Mouse (Mus musculus): ENCODE measurements around the gene Pmp22.

Gene Pmp22

DNA sequence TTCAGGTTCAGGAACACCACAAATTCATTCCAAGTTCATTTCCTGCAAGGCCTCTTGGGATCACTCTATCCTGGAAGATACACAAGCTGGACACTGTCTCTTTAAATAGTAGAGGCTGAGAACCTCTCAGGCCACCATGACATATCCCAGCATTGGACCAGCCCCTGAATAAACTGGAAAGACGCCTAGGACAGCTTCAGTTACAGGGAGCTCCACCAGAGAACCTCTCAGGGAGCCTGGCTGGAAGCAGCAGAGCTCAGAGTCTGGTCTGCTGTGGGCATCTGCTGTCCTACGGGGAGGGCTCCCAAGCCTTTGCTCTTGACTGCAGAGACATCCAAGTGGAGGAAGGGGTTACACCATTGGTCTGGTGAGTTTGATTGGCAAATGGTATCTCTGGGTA is at the start of gene Pmp22:
Gene Pmp22 (plus strand): TSS at position 199 of the 400 bp plus-strand sequence.
- DNase-seq (ENCODE audit: low spot score in 2 of 2), result no peak

DNA sequence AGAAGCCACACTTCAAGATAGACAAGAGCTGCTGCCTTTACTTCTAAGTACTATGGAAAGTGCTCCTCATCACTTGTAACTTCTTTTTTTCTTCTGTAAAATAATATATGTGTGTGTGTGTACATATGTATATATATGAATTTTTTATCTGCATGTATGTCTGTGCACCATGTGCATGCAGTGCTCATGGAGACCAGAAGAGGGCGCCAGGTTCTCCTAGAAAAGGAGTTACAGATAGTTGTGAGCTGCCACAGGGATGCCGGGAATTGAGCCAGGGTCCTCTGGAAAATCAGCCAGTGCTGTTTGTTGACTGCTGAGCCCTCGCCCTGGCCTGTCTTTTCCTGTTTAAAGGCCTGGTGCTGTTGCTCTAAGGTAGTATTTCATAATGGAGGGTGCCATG is 44.2 kb upstream of the Pmp22 start:
- no peak for DNase-seq (ENCODE audit: low spot score in 2 of 2)

- DNase-seq (ENCODE audit: low spot score in 2 of 2), result no peak
Observed at GRCm38 (mm10) chr11:63088672-63089071, 40.1 kb upstream of the Pmp22 start.

- DNase-seq (ENCODE audit: low spot score in 2 of 2), result no peak
Observed at GRCm38 (mm10) chr11:63090210-63090609, 38.6 kb upstream of the Pmp22 start.

DNA sequence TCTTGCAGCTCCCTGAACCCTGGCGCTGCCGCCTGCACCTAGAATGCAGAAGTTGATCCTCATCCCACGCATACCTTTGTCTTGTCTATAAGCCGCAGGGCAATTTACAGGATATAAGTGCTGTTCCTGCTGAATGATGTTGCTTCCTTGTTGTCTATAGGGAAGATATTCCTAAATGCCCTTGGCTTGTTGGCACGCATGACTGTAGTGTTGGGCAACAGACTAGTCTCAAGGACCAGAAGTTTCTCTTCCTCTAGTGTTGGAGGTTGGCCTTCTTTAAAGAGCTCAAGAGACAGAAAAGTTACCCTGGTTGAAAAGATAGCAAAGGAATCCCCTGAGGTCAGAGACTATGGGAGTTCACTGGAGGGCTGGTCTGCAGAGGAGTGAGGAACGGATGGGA is 37.8 kb upstream of the Pmp22 start:
- DNase-seq (ENCODE audit: low spot score in 2 of 2), result no peak

DNA sequence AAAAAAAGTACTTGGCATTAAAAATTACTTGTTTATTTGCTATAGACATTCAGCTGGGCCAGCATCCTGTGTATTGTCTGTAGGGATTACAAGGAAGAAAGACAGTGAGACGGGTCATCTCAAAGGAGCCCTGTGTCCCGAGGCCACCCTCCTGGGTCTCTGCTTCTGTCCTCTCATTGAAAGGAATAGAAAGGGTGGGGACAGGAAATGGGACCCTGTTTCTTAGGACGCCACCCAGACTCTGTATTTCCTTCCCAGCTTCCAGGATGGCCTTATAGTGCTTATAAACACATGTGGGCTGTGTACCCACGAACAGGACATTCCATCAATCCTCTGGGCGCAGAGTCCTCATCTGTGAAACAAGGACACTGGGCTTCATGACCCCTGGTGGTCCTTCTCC is 36.5 kb upstream of the Pmp22 start:
- no peak for DNase-seq (ENCODE audit: low spot score in 2 of 2)

GRCm38 (mm10) chr11:63093601-63094000 is 35.2 kb upstream of the Pmp22 start:
- no peak for DNase-seq (ENCODE audit: low spot score in 2 of 2)

GRCm38 (mm10) chr11:63094496-63094895 is 34.3 kb upstream of the Pmp22 start:
- no peak for DNase-seq (ENCODE audit: low spot score in 2 of 2)

GRCm38 (mm10) chr11:63098016-63098415 is 30.8 kb upstream of the Pmp22 start:
- DNase-seq (ENCODE audit: low spot score in 2 of 2), result no peak

- DNase-seq (ENCODE audit: low spot score in 2 of 2), result no peak
Observed at GRCm38 (mm10) chr11:63099390-63099789, 29.4 kb upstream of the Pmp22 start.

DNA sequence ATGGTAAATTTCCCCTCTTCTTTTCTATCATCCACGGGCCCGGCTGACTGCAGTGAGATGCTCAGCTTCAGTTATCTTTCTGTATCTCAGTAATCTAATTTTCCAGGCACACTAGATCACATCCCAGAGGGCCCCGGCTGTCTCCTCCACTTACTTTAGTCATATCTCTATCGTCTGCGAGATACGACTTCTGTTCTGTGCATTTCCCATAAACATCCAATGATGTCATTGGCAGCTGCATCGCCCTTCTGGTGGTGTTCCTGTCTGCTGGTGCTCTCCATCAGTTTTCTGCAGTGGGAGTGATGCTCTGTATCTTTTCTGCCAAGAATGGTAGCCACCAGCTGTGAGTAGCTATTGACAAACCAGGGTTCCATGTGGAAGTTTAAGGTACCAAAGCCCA is 25.5 kb upstream of the Pmp22 start:
- DNase-seq (ENCODE audit: low spot score in 2 of 2), result no peak

DNA sequence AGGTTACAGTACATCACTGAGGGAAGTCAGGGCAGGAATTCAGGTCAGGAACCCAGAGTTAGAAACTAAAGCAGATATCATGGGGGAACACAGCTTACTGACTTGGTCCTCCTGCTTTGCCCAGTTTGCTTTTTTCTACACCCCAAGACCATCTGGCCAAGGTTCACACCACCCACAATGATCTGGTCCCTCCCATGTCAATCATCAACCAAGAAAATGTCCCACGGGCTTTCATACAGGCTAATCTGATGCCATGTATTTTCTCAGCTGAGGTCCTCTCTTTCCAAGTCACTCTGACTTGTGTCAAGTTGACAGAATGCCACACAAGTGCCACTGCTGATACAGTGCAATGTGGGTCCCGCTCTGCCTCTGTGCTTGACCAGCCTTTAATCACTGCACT is 24.8 kb upstream of the Pmp22 start:
- DNase-seq (ENCODE audit: low spot score in 2 of 2), result no peak

GRCm38 (mm10) chr11:63109230-63109775 is 19.5 kb upstream of the Pmp22 start:
- DNase-seq (ENCODE audit: low spot score in 2 of 2), result no peak

DNA sequence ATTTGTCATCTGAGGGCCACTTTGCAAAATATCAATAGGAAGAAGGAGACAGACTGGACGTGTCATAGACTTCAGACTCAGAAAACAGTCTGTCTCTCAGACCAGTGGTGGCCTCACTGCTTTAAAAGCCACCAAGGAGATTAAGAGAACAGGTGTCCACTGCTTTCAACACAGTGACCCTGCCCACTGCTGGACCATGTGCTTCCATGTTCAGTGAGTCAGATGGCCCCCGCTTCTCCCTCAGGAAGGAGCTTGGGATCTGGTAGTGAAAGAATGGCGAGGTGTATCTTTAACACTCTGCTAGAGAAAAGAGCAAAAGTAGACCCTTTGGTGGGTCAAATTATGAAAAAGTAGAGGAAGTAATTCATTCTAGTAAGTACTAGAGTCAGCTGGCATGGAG is 18.5 kb upstream of the Pmp22 start:
- DNase-seq (ENCODE audit: low spot score in 2 of 2), result no peak

GRCm38 (mm10) chr11:63114807-63115641 is 13.8 kb upstream of the Pmp22 start:
- no peak for DNase-seq (ENCODE audit: low spot score in 2 of 2)

DNA sequence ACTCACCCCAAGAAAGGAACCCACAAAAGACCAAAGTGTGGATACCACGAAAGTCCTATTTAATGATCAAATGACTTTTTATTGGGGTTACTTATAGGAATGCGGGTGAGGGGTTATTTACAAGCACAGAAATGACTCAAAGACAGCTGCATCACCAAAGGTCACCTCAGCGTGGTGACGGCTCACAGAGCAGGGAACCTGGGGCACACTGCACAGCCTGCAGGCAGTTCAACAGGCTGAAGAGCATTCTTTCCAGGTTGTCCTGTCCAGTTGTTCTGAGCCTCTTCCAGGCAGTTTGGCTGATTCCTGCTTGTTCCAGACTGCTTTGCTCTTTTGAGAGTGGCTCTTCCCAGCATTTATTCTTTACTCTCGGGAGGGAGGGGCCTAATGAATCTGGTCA is 12.1 kb upstream of the Pmp22 start:
- DNase-seq (ENCODE audit: low spot score in 2 of 2), result no peak

- DNase-seq (ENCODE audit: low spot score in 2 of 2), result no peak
Observed at GRCm38 (mm10) chr11:63117266-63117665, 11.5 kb upstream of the Pmp22 start.

GRCm38 (mm10) chr11:63119791-63120190 is 9.0 kb upstream of the Pmp22 start:
- no peak for DNase-seq (ENCODE audit: low spot score in 2 of 2)

GRCm38 (mm10) chr11:63122249-63122648 is 6.5 kb upstream of the Pmp22 start:
- DNase-seq (ENCODE audit: low spot score in 2 of 2), result no peak

DNA sequence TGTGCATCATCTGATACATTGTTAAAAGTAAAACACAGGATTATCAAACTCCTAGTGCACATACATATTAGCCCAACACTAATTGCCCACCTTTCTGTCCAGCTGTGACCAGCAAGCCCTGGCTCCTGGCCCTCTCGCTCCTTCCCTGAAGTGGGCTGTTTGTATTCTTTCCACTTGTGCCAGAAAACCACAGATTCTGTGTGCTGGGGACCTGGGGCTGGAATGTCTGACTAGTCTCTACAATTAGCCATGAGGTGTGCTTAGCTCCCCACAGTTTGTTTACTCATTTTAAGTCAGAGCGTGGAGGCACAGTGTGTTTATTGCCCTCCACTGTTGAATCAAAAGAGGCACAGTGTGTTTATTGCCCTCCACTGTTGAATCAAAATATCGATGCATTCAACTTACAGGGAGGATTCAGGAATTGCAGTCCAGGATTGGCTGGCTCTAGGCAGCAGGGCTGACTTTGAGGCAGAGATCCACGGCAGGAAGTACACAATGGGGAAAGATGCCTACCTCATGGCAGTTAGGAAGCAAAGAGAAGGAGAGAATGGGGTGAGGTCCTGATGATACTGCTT is 5.9 kb upstream of the Pmp22 start:
- no peak for DNase-seq (ENCODE audit: low spot score in 2 of 2)

DNA sequence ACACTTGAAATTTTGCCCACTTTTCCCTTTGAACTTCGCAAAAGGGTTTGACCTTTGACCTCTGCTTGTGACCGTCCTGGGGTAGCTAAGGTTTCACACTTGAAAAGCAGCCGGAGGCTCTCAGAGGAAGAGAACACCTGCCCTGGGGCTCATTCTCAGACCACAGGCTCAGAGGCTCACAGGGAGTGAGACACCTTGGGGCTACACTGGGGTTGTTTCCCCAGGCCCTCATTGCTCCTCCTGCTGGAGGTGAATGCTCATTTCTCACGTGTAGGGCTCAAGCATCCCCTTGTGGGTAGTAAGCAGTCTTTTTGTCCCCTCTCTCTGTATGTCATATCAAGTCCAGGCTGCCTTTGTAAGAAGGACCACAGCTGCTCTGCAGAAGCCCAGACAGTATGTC is 4.5 kb upstream of the Pmp22 start:
- DNase-seq (ENCODE audit: low spot score in 2 of 2), result no peak

GRCm38 (mm10) chr11:63125832-63126456 is 2.8 kb upstream of the Pmp22 start:
- no peak for DNase-seq (ENCODE audit: low spot score in 2 of 2)

DNA sequence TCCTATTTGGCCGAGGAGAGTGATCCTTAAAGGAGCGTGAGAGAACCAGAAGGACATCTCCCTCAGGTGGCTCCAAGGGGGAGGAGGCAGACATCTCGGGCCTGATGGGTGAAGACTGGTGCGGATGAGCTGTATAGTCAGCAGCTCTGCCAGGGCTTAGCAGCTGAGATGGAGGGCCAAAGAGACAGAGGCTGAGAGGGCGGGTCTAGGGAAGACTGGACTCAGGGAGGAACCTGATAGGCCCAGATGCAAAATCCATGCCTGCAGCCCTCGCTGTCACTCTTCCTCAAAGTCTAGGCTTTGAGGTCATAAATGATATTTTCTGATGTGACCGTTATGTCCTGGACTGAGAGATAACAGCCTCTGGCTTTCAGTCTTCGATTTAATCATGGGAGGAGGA is 1.8 kb upstream of the Pmp22 start:
- no peak for DNase-seq (ENCODE audit: low spot score in 2 of 2)

Measured in thymus, postnatal 10 days (tissue).